Mouse (Mus musculus) embryonic facial prominence, embryonic 10.5 days (tissue): Measurements from ENCODE around the gene Whamm. TPM values are rescaled to one million over a fixed set of nuclear protein-coding genes. Genes with fewer than 3 reads are reported as not detected.

Experiments
- microRNA counts: library from miRNA; unstranded; fragments of <30 nt; microRNA quantifications from one replicate; lab custom pipeline; 2017
- polyA plus RNA-seq: library from polyadenylated mRNA; unstranded; fragments of >200 nt; fragmentation: Nextera tagmentation; extraction: Ambion mirVana; gene quantifications from 2 replicates; pipeline ENCODE4 v1.2.1, GENCODE M21; 2016

Whamm gene
- polyA plus RNA-seq, 1 experiment from 2014 or later = 3.4 TPM

MicroRNAs within 50 kb of the gene (microRNA counts, 519-probe panel; counts per million panel counts)
- microRNA mmu-miR-1839-3p (lab: Ali Mortazavi, UCI) (188 counts per million, percentile 57 among the panel's probes with 10 or more counts), microRNA mmu-miR-1839-5p (lab: Ali Mortazavi, UCI) (3,202 counts per million, percentile 70 among the panel's probes with 10 or more counts)

Other genes starting within 250 kb of the Whamm start
- gene Rps17, start 226.0 kb upstream of the Whamm start, polyA plus RNA-seq = 1,210 and 1,245 TPM in 2 replicates
- gene Cpeb1, start 115.8 kb upstream of the Whamm start, polyA plus RNA-seq = 1.2 and 1.3 TPM in 2 replicates
- 8.6 and 10.8 TPM in 2 replicates for gene Ap3b2, start 77.3 kb upstream of the Whamm start, polyA plus RNA-seq
- gene BC048679, start 73.0 kb upstream of the Whamm start, polyA plus RNA-seq = 0.33 and 0.57 TPM in 2 replicates
- gene Fsd2, start 4.3 kb upstream of the Whamm start, polyA plus RNA-seq = 0.04 TPM in 1 of 2 replicates, not detected in the other
- gene Homer2, start 136.3 kb downstream of the Whamm start, polyA plus RNA-seq = 12.2 and 14.6 TPM in 2 replicates
- gene Ramac, start 191.7 kb downstream of the Whamm start, polyA plus RNA-seq = 127 and 130 TPM in 2 replicates
- 42.6 and 50.2 TPM in 2 replicates for gene 3110040N11Rik, start 218.2 kb downstream of the Whamm start, polyA plus RNA-seq